In genomic region chr1:170175848-170176247, GRCm38 (mm10) we compare ENCODE assay signal across 10 mouse cellular contexts. TPM values are rescaled to one million over a fixed set of nuclear protein-coding genes. Genes with fewer than 3 reads are reported as not detected.
DNase-seq lines count a peak whose midpoint lies in the region; ATAC-seq and TF ChIP-seq lines count a peak whose summit lies in the region.
"Had no signal": no experiment of that assay in that cellular context is flagged by ENCODE, and none has a peak within 500 bp of the region (broad histone marks: within the 10 kb centered on the region; RNA-seq: fewer than 3 reads in every experiment).

No protein-coding gene starts in this region.

- H3K9ac ChIP-seq in MEL (ENCODE audit: control insufficient read depth, low read depth, low read length, poor library complexity, severe bottlenecking) = peak overlapping the region; percentile 88
- H3K9ac ChIP-seq in hindbrain, embryonic 13.5 days = no peak overlapping the region
- H3K9ac ChIP-seq in liver, postnatal 0 days (replicated peaks) = no peak overlapping the region

- TF ChIP-seq EP300 in MEL (IDR thresholded peaks at IDR 0.05; ENCODE audit: low read depth in 1 of 2, low read length in 2 of 2) = peak in 1 of 2 experiments; percentile 40; a peak in 1 of 4 replicates
- TF ChIP-seq EP300 in liver, postnatal 0 days (IDR thresholded peaks at IDR 0.05; ENCODE audit: low read depth) = no peak

- peaks cover 35% of the 10 kb centered on the region for H3K79me2 ChIP-seq in MEL (ENCODE audit: control insufficient read depth, insufficient read depth, low read length, poor library complexity)

- peak overlapping the region; percentile 97 for H3K27ac ChIP-seq in MEL (ENCODE audit: control insufficient read depth, low read depth, low read length)
- H3K27ac ChIP-seq in hindbrain, embryonic 13.5 days = no peak overlapping the region
- peak overlapping the region; percentile 34 for H3K27ac ChIP-seq in liver, postnatal 0 days (ENCODE audit: low read depth)

- no peak for TF ChIP-seq CTCF in MEL (IDR thresholded peaks at IDR 0.05 in 2 of 3, conservative IDR thresholded peaks at IDR 0.05 in 1 of 3; ENCODE audit: control insufficient read depth in 1 of 3, insufficient read depth in 1 of 3, low read depth in 2 of 3, low read length in 3 of 3, poor library complexity in 1 of 3, severe bottlenecking in 1 of 3)
- TF ChIP-seq CTCF in liver, postnatal 0 days (IDR thresholded peaks at IDR 0.05; ENCODE audit: low read depth) = no peak

- ATAC-seq in cerebellum, adult (ENCODE audit: insufficient number of reproducible peaks, low FRiP score, low TSS enrichment) = no peak
- no peak for ATAC-seq in hindbrain, embryonic 13.5 days (ENCODE audit: low FRiP score)
- no peak for ATAC-seq in liver, postnatal 0 days
- no peak for ATAC-seq in frontal cortex, adult (ENCODE audit: low TSS enrichment)

- 68% methylated on average over 6 of the region's 6 CpGs for WGBS in hindbrain, embryonic 13.5 days
- WGBS in liver, postnatal 0 days (ENCODE audit: insufficient replicate concordance) = 45% methylated on average over 6 of the region's 6 CpGs

- H3K9me3 ChIP-seq in MEL (replicated peaks; ENCODE audit: insufficient read depth, low read length) = no peaks in the 10 kb centered on the region
- H3K9me3 ChIP-seq in hindbrain, embryonic 13.5 days = no peaks in the 10 kb centered on the region
- H3K9me3 ChIP-seq in liver, postnatal 0 days (ENCODE audit: low read length) = no peaks in the 10 kb centered on the region

- peaks cover 0 to 23% of the 10 kb centered on the region in 2 experiments; a peak in 3 of 4 replicates for H3K36me3 ChIP-seq in MEL (ENCODE audit: control insufficient read depth in 1 of 2, insufficient read depth in 2 of 2, low read length in 2 of 2)
- H3K36me3 ChIP-seq in hindbrain, embryonic 13.5 days = no peaks in the 10 kb centered on the region
- H3K36me3 ChIP-seq in liver, postnatal 0 days (replicated peaks; ENCODE audit: insufficient read depth, low read length) = no peaks in the 10 kb centered on the region

- peak; percentile 17 to 34 for DNase-seq in cerebellum, postnatal 14 days
- DNase-seq in MEL (ENCODE audit: low read depth, low spot score) = peak; percentile 69
- no peak for DNase-seq in liver, postnatal 0 days
- DNase-seq in kidney, adult 8-10 months = no peak
- DNase-seq in Muller cell, postnatal 12 days (ENCODE audit: inconsistent ontology term) = no peak

- no peaks in the 10 kb centered on the region for H3K27me3 ChIP-seq in MEL (ENCODE audit: control insufficient read depth in 1 of 2, insufficient read depth in 2 of 2, low read length in 2 of 2)
- H3K27me3 ChIP-seq in hindbrain, embryonic 13.5 days = no peaks in the 10 kb centered on the region
- H3K27me3 ChIP-seq in liver, postnatal 0 days (ENCODE audit: insufficient read depth, low read length) = no peaks in the 10 kb centered on the region

- TF ChIP-seq POLR2A in MEL (IDR thresholded peaks at IDR 0.05; ENCODE audit: control insufficient read depth in 1 of 2, insufficient read depth in 1 of 2, low read depth in 1 of 2, low read length in 2 of 2, poor library complexity in 1 of 2) = no peak

- peak overlapping the region; percentile 66 for H3K4me2 ChIP-seq in hindbrain, embryonic 13.5 days
- H3K4me2 ChIP-seq in liver, postnatal 0 days (ENCODE audit: low read depth, low read length) = peak overlapping the region; percentile 85

- H3K4me3 ChIP-seq in MEL (ENCODE audit: control insufficient read depth in 1 of 2, insufficient read depth in 1 of 2, low read depth in 2 of 2, low read length in 2 of 2) = peak overlapping the region; percentile 37 to 82
- no peak overlapping the region for H3K4me3 ChIP-seq in hindbrain, embryonic 13.5 days
- no peak overlapping the region for H3K4me3 ChIP-seq in liver, postnatal 0 days (ENCODE audit: low read depth, low read length)

- TF ChIP-seq RAD21 in MEL (IDR thresholded peaks at IDR 0.05; ENCODE audit: low read depth, low read length) = no peak

- H3K4me1 ChIP-seq in MEL (ENCODE audit: control insufficient read depth in 1 of 2, insufficient read depth in 2 of 2, low read length in 2 of 2) = peaks cover 9% of the 10 kb centered on the region in 2 experiments
- H3K4me1 ChIP-seq in hindbrain, embryonic 13.5 days (replicated peaks) = peaks cover 23% of the 10 kb centered on the region
- H3K4me1 ChIP-seq in liver, postnatal 0 days (ENCODE audit: insufficient read depth) = peaks cover 19% of the 10 kb centered on the region

TF ChIP-seq in MEL, 35 proteins besides CTCF, POLR2A, EP300 and RAD21:
- TF ChIP-seq USF2 (IDR thresholded peaks at IDR 0.05; ENCODE audit: borderline replicate concordance in 1 of 2, insufficient read depth in 1 of 2, low read depth in 1 of 2, low read length in 2 of 2) (no peak), CHD2 (IDR thresholded peaks at IDR 0.05; ENCODE audit: low read length) (no peak), MAX (IDR thresholded peaks at IDR 0.05; ENCODE audit: low read length) (no peak), MYC (IDR thresholded peaks at IDR 0.05; ENCODE audit: low read depth, low read length) (no peak), GATA1 (IDR thresholded peaks at IDR 0.05; ENCODE audit: low read depth, low read length) (peak; percentile 42; the same call in 1 of the 2 replicates), NRF1 (IDR thresholded peaks at IDR 0.05; ENCODE audit: insufficient read depth, low read depth, low read length, poor library complexity, severe bottlenecking) (no peak), POLR2AphosphoS5 (IDR thresholded peaks at IDR 0.05; ENCODE audit: borderline replicate concordance, low read depth, low read length) (no peak), RCOR1 (IDR thresholded peaks at IDR 0.05; ENCODE audit: low read depth, low read length) (no peak), USF1 (IDR thresholded peaks at IDR 0.05; ENCODE audit: low read depth, low read length) (no peak), MAFK (IDR thresholded peaks at IDR 0.05; ENCODE audit: borderline replicate concordance, low read depth, low read length) (no peak), POLR2AphosphoS2 (IDR thresholded peaks at IDR 0.05; ENCODE audit: low read length) (no peak), HCFC1 (IDR thresholded peaks at IDR 0.05; ENCODE audit: low read depth, low read length) (no peak), SIN3A (IDR thresholded peaks at IDR 0.05; ENCODE audit: low read length) (peak; percentile 12; the same call in 1 of the 2 replicates), ZC3H11A (IDR thresholded peaks at IDR 0.05; ENCODE audit: low read depth, low read length) (no peak), UBTF (IDR thresholded peaks at IDR 0.05; ENCODE audit: borderline replicate concordance, insufficient read depth, low read depth, low read length) (no peak), ETS1 (IDR thresholded peaks at IDR 0.05; ENCODE audit: low read depth, low read length) (peak; percentile 37), TCF12 (IDR thresholded peaks at IDR 0.05; ENCODE audit: low read depth, low read length) (0 out of 2 replicates have a peak, but pooled peaks have one; percentile 7), MYB (IDR thresholded peaks at IDR 0.05; ENCODE audit: low read depth, low read length) (no peak), CHD1 (IDR thresholded peaks at IDR 0.05; ENCODE audit: low read depth, low read length) (no peak; the same call in 1 of the 2 replicates), MXI1 (IDR thresholded peaks at IDR 0.05; ENCODE audit: low read depth, low read length) (peak; percentile 21), TAL1 (IDR thresholded peaks at IDR 0.05; ENCODE audit: low read length) (no peak), MEF2A (IDR thresholded peaks at IDR 0.05; ENCODE audit: extremely low read depth, insufficient replicate concordance, low read depth, low read length, poor library complexity, severe bottlenecking) (no peak), NELFE (IDR thresholded peaks at IDR 0.05; ENCODE audit: low read depth, low read length) (no peak), ELF1 (IDR thresholded peaks at IDR 0.05; ENCODE audit: low read depth, low read length) (no peak), JUND (IDR thresholded peaks at IDR 0.05; ENCODE audit: low read depth, low read length) (no peak), SMC3 (IDR thresholded peaks at IDR 0.05; ENCODE audit: low read depth, low read length) (no peak), GABPA (IDR thresholded peaks at IDR 0.05; ENCODE audit: low read depth, low read length) (0 out of 2 replicates have a peak, but pooled peaks have one; percentile 9), KAT2A (conservative IDR thresholded peaks at IDR 0.05; ENCODE audit: low read depth, low read length) (no peak), ZKSCAN1 (IDR thresholded peaks at IDR 0.05; ENCODE audit: low read depth, low read length) (no peak), ZNF384 (IDR thresholded peaks at IDR 0.05; ENCODE audit: low read depth, low read length) (no peak), MAZ (IDR thresholded peaks at IDR 0.05; ENCODE audit: low read depth, low read length) (no peak), E2F4 (IDR thresholded peaks at IDR 0.05; ENCODE audit: borderline replicate concordance, low read depth, low read length) (no peak), TBP (IDR thresholded peaks at IDR 0.05; ENCODE audit: low read depth, low read length) (no peak), BHLHE40 (IDR thresholded peaks at IDR 0.05; ENCODE audit: borderline replicate concordance, low read depth, low read length) (no peak), ZMIZ1 (IDR thresholded peaks at IDR 0.05; ENCODE audit: low read depth, low read length) (no peak)

RNA-seq across cellular contexts. Expression of gene Uap1, which starts 1.1 kb away (rescaled TPM):
- 74.5 and 87.3 TPM in 2 replicates for total RNA-seq in MEL (2012; rRNA removed)
- 10 to 100 TPM in 1 of 2 experiments, not detected in 1; 80.8 TPM for polyA plus RNA-seq in MEL (2012; ENCODE audit: insufficient read depth in 1 of 2, insufficient read length in 2 of 2, low read depth in 1 of 2, low replicate concordance in 2 of 2, missing spikeins in 1 of 2)
- 63.0 and 63.7 TPM in 2 replicates for polyA plus RNA-seq in hindbrain, embryonic 13.5 days (2015; fragmentation: Nextera tagmentation; extraction: Ambion mirVana)
- polyA plus RNA-seq in liver, postnatal 0 days (2015; fragmentation: Nextera tagmentation; extraction: Ambion mirVana) = 19.6 and 22.3 TPM in 2 replicates

RNA-seq across cellular contexts. Expression of gene Uhmk1, which starts 39.3 kb away (rescaled TPM):
- total RNA-seq in MEL (2012; rRNA removed) = 26.8 and 28.9 TPM in 2 replicates
- 10 to 100 TPM; 19.5 to 43.9 TPM for polyA plus RNA-seq in MEL (2012; ENCODE audit: insufficient read depth in 1 of 2, insufficient read length in 2 of 2, low read depth in 1 of 2, low replicate concordance in 2 of 2, missing spikeins in 1 of 2)
- 8.4 and 8.7 TPM in 2 replicates for polyA plus RNA-seq in hindbrain, embryonic 13.5 days (2015; fragmentation: Nextera tagmentation; extraction: Ambion mirVana)
- 3.3 and 3.4 TPM in 2 replicates for polyA plus RNA-seq in liver, postnatal 0 days (2015; fragmentation: Nextera tagmentation; extraction: Ambion mirVana)

RNA-seq across cellular contexts. Expression of gene Sh2d1b2, which starts 56.7 kb away (rescaled TPM):
- not detected in 2 replicates for total RNA-seq in MEL (2012; rRNA removed)
- polyA plus RNA-seq in MEL (2012; ENCODE audit: insufficient read depth in 1 of 2, insufficient read length in 2 of 2, low read depth in 1 of 2, low replicate concordance in 2 of 2, missing spikeins in 1 of 2) = not detected
- polyA plus RNA-seq in hindbrain, embryonic 13.5 days (2015; fragmentation: Nextera tagmentation; extraction: Ambion mirVana) = not detected in 2 replicates
- not detected in 2 replicates for polyA plus RNA-seq in liver, postnatal 0 days (2015; fragmentation: Nextera tagmentation; extraction: Ambion mirVana)
- total RNA-seq: gastrocnemius, adult 8-10 months had no signal
- polyA plus RNA-seq: limb, embryonic 11.5 days had no signal

Comparison
In these comparisons a context has a peak if more than half of its experiments do, and no peak if none do; other contexts are left out.
1. DNase-seq: peak in cerebellum, postnatal 14 days (2 of 2) and MEL (single experiment); none in liver, postnatal 0 days (single experiment), kidney, adult 8-10 months (0 of 2) and Muller cell, postnatal 12 days (single experiment).
2. H3K4me3 ChIP-seq: peak in MEL (2 of 2); none in hindbrain, embryonic 13.5 days (single experiment) and liver, postnatal 0 days (single experiment).